13 mouse cellular contexts compared by ENCODE assay signal in genomic region chr16:14194164-14194950, GRCm38 (mm10). TPM values are rescaled to one million over a fixed set of nuclear protein-coding genes. Genes with fewer than 3 reads are reported as not detected.
DNase-seq lines count a peak whose midpoint lies in the region; ATAC-seq and TF ChIP-seq lines count a peak whose summit lies in the region.
"Had no signal": no experiment of that assay in that cellular context is flagged by ENCODE, and none has a peak within 500 bp of the region (broad histone marks: within the 10 kb centered on the region; RNA-seq: fewer than 3 reads in every experiment).

No protein-coding gene starts in this region.

- WGBS in heart, adult 2 months, result 44% methylated on average over 9 of the region's 9 CpGs
- WGBS in heart, embryonic 10.5 days, result 73% methylated on average over 9 of the region's 9 CpGs
- whole genome bisulfite sequencing in midbrain, embryonic 10.5 days, result 55% methylated on average over 9 of the region's 9 CpGs
- WGBS in midbrain, embryonic 14.5 days, result 56% methylated on average over 9 of the region's 9 CpGs

- H3K36me3 ChIP-seq in heart, adult 2 months (ENCODE audit: control insufficient read depth, insufficient read depth, low read length), result no peaks in the 10 kb centered on the region
- H3K36me3 ChIP-seq in heart, embryonic 10.5 days, result peaks cover 41% of the 10 kb centered on the region
- peaks cover 44% of the 10 kb centered on the region for H3K36me3 ChIP-seq in midbrain, embryonic 10.5 days
- peaks cover 7% of the 10 kb centered on the region for H3K36me3 ChIP-seq in midbrain, embryonic 14.5 days (ENCODE audit: control insufficient read depth, insufficient read depth, low read length)

- no peak for TF ChIP-seq POLR2A in heart, adult 2 months (IDR thresholded peaks at IDR 0.05; ENCODE audit: insufficient read depth, low read depth, low read length)

- H3K4me3 ChIP-seq in heart, adult 2 months, result no peak overlapping the region
- H3K4me3 ChIP-seq in heart, embryonic 10.5 days, result no peak overlapping the region
- H3K4me3 ChIP-seq in midbrain, embryonic 10.5 days, result no peak overlapping the region
- H3K4me3 ChIP-seq in midbrain, embryonic 14.5 days (replicated peaks; ENCODE audit: low read depth, low read length), result no peak overlapping the region
- H3K4me3 ChIP-seq: forebrain, embryonic 12.5 days; intestine, embryonic 15.5 days; neural tube, embryonic 12.5 days had no signal

- no peak for TF ChIP-seq CTCF in heart, adult 2 months (IDR thresholded peaks at IDR 0.05)

- H3K79me2 ChIP-seq in heart, adult 2 months (replicated peaks; ENCODE audit: control insufficient read depth, insufficient read depth, low read length), result no peaks in the 10 kb centered on the region

- H3K4me1 ChIP-seq in heart, adult 2 months (ENCODE audit: control insufficient read depth, insufficient read depth, low read length), result peaks cover 1% of the 10 kb centered on the region
- H3K4me1 ChIP-seq in heart, embryonic 10.5 days, result no peaks in the 10 kb centered on the region
- peaks cover 17% of the 10 kb centered on the region for H3K4me1 ChIP-seq in midbrain, embryonic 10.5 days
- no peaks in the 10 kb centered on the region for H3K4me1 ChIP-seq in midbrain, embryonic 14.5 days (ENCODE audit: control insufficient read depth, insufficient read depth, low read length)
- H3K4me1 ChIP-seq: forebrain, embryonic 12.5 days; intestine, embryonic 15.5 days; neural tube, embryonic 12.5 days had no signal

- peak overlapping the region; percentile 75 for H3K27ac ChIP-seq in heart, adult 2 months
- no peak overlapping the region for H3K27ac ChIP-seq in heart, embryonic 10.5 days
- no peak overlapping the region for H3K27ac ChIP-seq in midbrain, embryonic 10.5 days (replicated peaks)
- H3K27ac ChIP-seq in midbrain, embryonic 14.5 days (replicated peaks; ENCODE audit: low read depth, low read length), result no peak overlapping the region
- H3K27ac ChIP-seq: forebrain, embryonic 12.5 days; intestine, embryonic 15.5 days; neural tube, embryonic 12.5 days had no signal

- no peak overlapping the region for H3K9ac ChIP-seq in heart, adult 2 months (ENCODE audit: low read depth, low read length)
- no peak overlapping the region for H3K9ac ChIP-seq in midbrain, embryonic 14.5 days (replicated peaks; ENCODE audit: low read length)
- H3K9ac ChIP-seq: forebrain, embryonic 12.5 days; intestine, embryonic 15.5 days; neural tube, embryonic 12.5 days had no signal

- H3K9me3 ChIP-seq in heart, embryonic 10.5 days, result no peaks in the 10 kb centered on the region
- no peaks in the 10 kb centered on the region for H3K9me3 ChIP-seq in midbrain, embryonic 10.5 days (replicated peaks)
- H3K9me3 ChIP-seq in midbrain, embryonic 14.5 days (ENCODE audit: control insufficient read depth, low read length), result no peaks in the 10 kb centered on the region
- H3K9me3 ChIP-seq: forebrain, embryonic 12.5 days; intestine, embryonic 15.5 days; neural tube, embryonic 12.5 days had no signal

- H3K27me3 ChIP-seq in heart, adult 2 months (ENCODE audit: control insufficient read depth, insufficient read depth, low read length), result no peaks in the 10 kb centered on the region
- no peaks in the 10 kb centered on the region for H3K27me3 ChIP-seq in heart, embryonic 10.5 days (ENCODE audit: insufficient read depth, poor library complexity, severe bottlenecking)
- H3K27me3 ChIP-seq in midbrain, embryonic 10.5 days (ENCODE audit: low read depth, poor library complexity, severe bottlenecking), result no peaks in the 10 kb centered on the region
- no peaks in the 10 kb centered on the region for H3K27me3 ChIP-seq in midbrain, embryonic 14.5 days (ENCODE audit: control insufficient read depth, insufficient read depth, low read length)
- H3K27me3 ChIP-seq: forebrain, embryonic 12.5 days; intestine, embryonic 15.5 days; neural tube, embryonic 12.5 days had no signal

- intact Hi-C loops in heart, adult 2 months (cut with DNase I), result loop anchor here (2.0 kb wide), 2 partner anchors 16 to 36 kb away; no protein-coding TSS in a partner anchor

- H3K4me2 ChIP-seq in midbrain, embryonic 14.5 days (ENCODE audit: low read length), result no peak overlapping the region
- H3K4me2 ChIP-seq: forebrain, embryonic 12.5 days; intestine, embryonic 15.5 days; neural tube, embryonic 12.5 days had no signal

- no peak for ATAC-seq in midbrain, embryonic 14.5 days (ENCODE audit: low FRiP score, low TSS enrichment)
- ATAC-seq in monocyte, adult 5-6 weeks (replicated peaks; ENCODE audit: insufficient number of reproducible peaks, low FRiP score, low TSS enrichment, poor library complexity, severe bottlenecking), result no peak
- ATAC-seq: intestine, embryonic 15.5 days had no signal

- TF ChIP-seq EP300 in heart, adult 2 months (IDR thresholded peaks at IDR 0.05; ENCODE audit: insufficient read depth, low read depth, low read length), result 0 out of 2 replicates have a peak, but pooled peaks have one; percentile 26

- DNase-seq in heart, adult 2 months, result peak in 1 of 2 experiments; percentile 28
- no peak for DNase-seq in heart, embryonic 10.5 days (ENCODE audit: low spot score)
- peak; percentile 20 for DNase-seq in midbrain, embryonic 10.5 days (ENCODE audit: low spot score)
- DNase-seq in midbrain, embryonic 14.5 days, result no peak
- peak; percentile 42 to 55 for DNase-seq in lung, adult 18-20 months
- no peak for DNase-seq in right cerebral cortex, postnatal 10 days (ENCODE audit: low spot score in 2 of 2)
- no peak for DNase-seq in retina, postnatal 1 day
- DNase-seq: adrenal gland, postnatal 25 days; cerebellum, adult 18-20 months had no signal

RNA-seq across cellular contexts. Expression of gene Marf1, which starts 31.2 kb away (rescaled TPM):
- 10 to 100 TPM; 32.4 to 36.1 TPM for total RNA-seq in heart, adult 2 months (2021)
- polyA plus RNA-seq in heart, adult 2 months (2012; rRNA removed), result 8.3 and 19.2 TPM in 2 replicates
- polyA plus RNA-seq in heart, embryonic 10.5 days (2016; fragmentation: Nextera tagmentation; extraction: Ambion mirVana), result 10.0 and 10.6 TPM in 2 replicates
- polyA plus RNA-seq in midbrain, embryonic 10.5 days (2016; fragmentation: Nextera tagmentation; extraction: Ambion mirVana), result 12.8 and 16.4 TPM in 2 replicates
- polyA plus RNA-seq in midbrain, embryonic 14.5 days (2014; fragmentation: Nextera tagmentation; extraction: Ambion mirVana), result 18.6 and 28.5 TPM in 2 replicates
- total RNA-seq in monocyte, adult 5-6 weeks (2017), result 23.1 to 49.6 TPM (median 23.7 TPM) in 3 replicates

RNA-seq across cellular contexts. Expression of gene Nde1, which starts 31.3 kb away (rescaled TPM):
- total RNA-seq in heart, adult 2 months (2021), result 10 to 100 TPM; 30.0 to 31.9 TPM
- 28.2 and 39.7 TPM in 2 replicates for polyA plus RNA-seq in heart, adult 2 months (2012; rRNA removed)
- polyA plus RNA-seq in heart, embryonic 10.5 days (2016; fragmentation: Nextera tagmentation; extraction: Ambion mirVana), result 90.2 and 111 TPM in 2 replicates
- 195 and 204 TPM in 2 replicates for polyA plus RNA-seq in midbrain, embryonic 10.5 days (2016; fragmentation: Nextera tagmentation; extraction: Ambion mirVana)
- polyA plus RNA-seq in midbrain, embryonic 14.5 days (2014; fragmentation: Nextera tagmentation; extraction: Ambion mirVana), result 19.4 and 39.0 TPM in 2 replicates
- 37.1 to 76.9 TPM (median 41.7 TPM) in 3 replicates for total RNA-seq in monocyte, adult 5-6 weeks (2017)

Comparison
In these comparisons a context has a peak if more than half of its experiments do, and no peak if none do; other contexts are left out.
1. DNase-seq: peak in midbrain, embryonic 10.5 days (single experiment) and lung, adult 18-20 months (2 of 2); none in heart, embryonic 10.5 days (single experiment), midbrain, embryonic 14.5 days (single experiment), right cerebral cortex, postnatal 10 days (0 of 2) and retina, postnatal 1 day (single experiment).